In genomic region chr15:103300560-103300959, GRCm38 (mm10) we compare ENCODE assay signal across 10 mouse cellular contexts. TPM values are rescaled to one million over a fixed set of nuclear protein-coding genes. Genes with fewer than 3 reads are reported as not detected.
DNase-seq lines count a peak whose midpoint lies in the region; ATAC-seq lines count a peak whose summit lies in the region.
"Had no signal": no experiment of that assay in that cellular context is flagged by ENCODE, and none has a peak within 500 bp of the region (broad histone marks: within the 10 kb centered on the region; RNA-seq: fewer than 3 reads in every experiment).

No protein-coding gene starts in this region.

- H3K9me3 ChIP-seq in liver, embryonic 12.5 days (replicated peaks), result no peaks in the 10 kb centered on the region
- no peaks in the 10 kb centered on the region for H3K9me3 ChIP-seq in forebrain, embryonic 13.5 days (replicated peaks)
- H3K9me3 ChIP-seq in limb, embryonic 12.5 days, result no peaks in the 10 kb centered on the region
- H3K9me3 ChIP-seq in stomach, embryonic 15.5 days, result no peaks in the 10 kb centered on the region

- peaks cover 40% of the 10 kb centered on the region for H3K27me3 ChIP-seq in liver, embryonic 12.5 days (replicated peaks)
- H3K27me3 ChIP-seq in forebrain, embryonic 13.5 days, result no peaks in the 10 kb centered on the region
- no peaks in the 10 kb centered on the region for H3K27me3 ChIP-seq in limb, embryonic 12.5 days
- no peaks in the 10 kb centered on the region for H3K27me3 ChIP-seq in stomach, embryonic 15.5 days (replicated peaks)

- peak overlapping the region; percentile 47; the same call in 1 of the 2 replicates for H3K27ac ChIP-seq in liver, embryonic 12.5 days
- peak overlapping the region; percentile 99 for H3K27ac ChIP-seq in forebrain, embryonic 13.5 days
- peak overlapping the region; percentile 98 for H3K27ac ChIP-seq in limb, embryonic 12.5 days
- peak overlapping the region; percentile 83 for H3K27ac ChIP-seq in stomach, embryonic 15.5 days

- ATAC-seq in liver, embryonic 12.5 days, result no peak
- ATAC-seq in forebrain, embryonic 13.5 days, result no peak
- ATAC-seq in limb, embryonic 12.5 days (ENCODE audit: insufficient number of reproducible peaks, insufficient read depth, low FRiP score, low TSS enrichment, low read depth), result no peak
- no peak for ATAC-seq in stomach, embryonic 15.5 days (ENCODE audit: insufficient read depth, low FRiP score, low read depth)

- H3K4me3 ChIP-seq in liver, embryonic 12.5 days, result no peak overlapping the region
- H3K4me3 ChIP-seq in forebrain, embryonic 13.5 days, result peak overlapping the region; percentile 29
- H3K4me3 ChIP-seq in limb, embryonic 12.5 days (replicated peaks), result peak overlapping the region; percentile 28
- no peak overlapping the region for H3K4me3 ChIP-seq in stomach, embryonic 15.5 days (replicated peaks)

- peaks cover 48% of the 10 kb centered on the region for H3K36me3 ChIP-seq in liver, embryonic 12.5 days
- peaks cover 21% of the 10 kb centered on the region for H3K36me3 ChIP-seq in forebrain, embryonic 13.5 days (ENCODE audit: poor library complexity, severe bottlenecking)
- peaks cover 16% of the 10 kb centered on the region for H3K36me3 ChIP-seq in limb, embryonic 12.5 days
- peaks cover 15% of the 10 kb centered on the region for H3K36me3 ChIP-seq in stomach, embryonic 15.5 days

- no peak overlapping the region for H3K4me2 ChIP-seq in liver, embryonic 12.5 days
- H3K4me2 ChIP-seq in forebrain, embryonic 13.5 days, result peak overlapping the region; percentile 63
- peak overlapping the region; percentile 57 for H3K4me2 ChIP-seq in limb, embryonic 12.5 days
- H3K4me2 ChIP-seq in stomach, embryonic 15.5 days, result peak overlapping the region; percentile 40

- H3K9ac ChIP-seq in liver, embryonic 12.5 days, result no peak overlapping the region
- peak overlapping the region; percentile 60 for H3K9ac ChIP-seq in forebrain, embryonic 13.5 days
- peak overlapping the region; percentile 40; the same call in 1 of the 2 replicates for H3K9ac ChIP-seq in limb, embryonic 12.5 days (replicated peaks)
- no peak overlapping the region for H3K9ac ChIP-seq in stomach, embryonic 15.5 days

- H3K4me1 ChIP-seq in liver, embryonic 12.5 days, result peaks cover 55% of the 10 kb centered on the region
- peaks cover 93% of the 10 kb centered on the region for H3K4me1 ChIP-seq in forebrain, embryonic 13.5 days
- peaks cover 92% of the 10 kb centered on the region for H3K4me1 ChIP-seq in limb, embryonic 12.5 days (replicated peaks)
- H3K4me1 ChIP-seq in stomach, embryonic 15.5 days, result peaks cover 54% of the 10 kb centered on the region

- 37% methylated on average over 2 of the region's 2 CpGs for WGBS in liver, embryonic 12.5 days (ENCODE audit: insufficient replicate concordance)
- 0% methylated on average over 2 of the region's 2 CpGs for WGBS in forebrain, embryonic 13.5 days
- 2% methylated on average over 2 of the region's 2 CpGs for WGBS in limb, embryonic 12.5 days
- 35% methylated on average over 2 of the region's 2 CpGs for WGBS in stomach, embryonic 15.5 days

- DNase-seq in liver, result no peak
- DNase-seq in frontal cortex, adult 2 months (ENCODE audit: extremely low spot score in 1 of 2, low spot score in 1 of 2), result no peak
- no peak for DNase-seq in left cerebral cortex, adult 18-20 months (ENCODE audit: low spot score in 2 of 2)
- DNase-seq: layer of hippocampus, adult 9-11 months; thymus, postnatal 36 days had no signal

RNA-seq across cellular contexts. Expression of gene Gpr84, which starts 9.9 kb away (rescaled TPM):
- polyA plus RNA-seq in liver, embryonic 12.5 days (2016; fragmentation: Nextera tagmentation; extraction: Ambion mirVana), result 0.75 and 0.78 TPM in 2 replicates
- polyA plus RNA-seq in forebrain, embryonic 13.5 days (2015; fragmentation: Nextera tagmentation; extraction: Ambion mirVana), result 0.30 and 0.41 TPM in 2 replicates
- 0.31 and 0.44 TPM in 2 replicates for polyA plus RNA-seq in limb, embryonic 12.5 days (2016; fragmentation: Nextera tagmentation; extraction: Ambion mirVana)
- polyA plus RNA-seq in stomach, embryonic 15.5 days (2015; fragmentation: Nextera tagmentation; extraction: Ambion mirVana), result 0.46 and 0.53 TPM in 2 replicates
- polyA plus RNA-seq in frontal cortex, adult 2 months (2012; rRNA removed), result 1.3 and 1.5 TPM in 2 replicates
- total RNA-seq in left cerebral cortex, adult 18-20 months (2021), result 1 to 10 TPM in 1 of 2 experiments, under 1 TPM in 1; 0.42 to 1.0 TPM
- total RNA-seq: common myeloid progenitor, adult 5-6 weeks had no signal

RNA-seq across cellular contexts. Expression of gene Copz1, which starts 28.0 kb away (rescaled TPM):
- polyA plus RNA-seq in liver, embryonic 12.5 days (2016; fragmentation: Nextera tagmentation; extraction: Ambion mirVana), result 246 and 250 TPM in 2 replicates
- polyA plus RNA-seq in forebrain, embryonic 13.5 days (2015; fragmentation: Nextera tagmentation; extraction: Ambion mirVana), result 219 and 232 TPM in 2 replicates
- 252 and 259 TPM in 2 replicates for polyA plus RNA-seq in limb, embryonic 12.5 days (2016; fragmentation: Nextera tagmentation; extraction: Ambion mirVana)
- polyA plus RNA-seq in stomach, embryonic 15.5 days (2015; fragmentation: Nextera tagmentation; extraction: Ambion mirVana), result 248 and 260 TPM in 2 replicates
- polyA plus RNA-seq in frontal cortex, adult 2 months (2012; rRNA removed), result 141 and 146 TPM in 2 replicates
- total RNA-seq in left cerebral cortex, adult 18-20 months (2021), result 10 to 100 TPM; 93.5 to 97.5 TPM

RNA-seq across cellular contexts. Expression of gene Zfp385a, which starts 39.3 kb away (rescaled TPM):
- polyA plus RNA-seq in liver, embryonic 12.5 days (2016; fragmentation: Nextera tagmentation; extraction: Ambion mirVana), result 7.7 and 8.2 TPM in 2 replicates
- polyA plus RNA-seq in forebrain, embryonic 13.5 days (2015; fragmentation: Nextera tagmentation; extraction: Ambion mirVana), result 11.3 and 12.0 TPM in 2 replicates
- polyA plus RNA-seq in limb, embryonic 12.5 days (2016; fragmentation: Nextera tagmentation; extraction: Ambion mirVana), result 11.2 and 13.3 TPM in 2 replicates
- 8.2 and 9.3 TPM in 2 replicates for polyA plus RNA-seq in stomach, embryonic 15.5 days (2015; fragmentation: Nextera tagmentation; extraction: Ambion mirVana)
- polyA plus RNA-seq in frontal cortex, adult 2 months (2012; rRNA removed), result 46.3 and 46.5 TPM in 2 replicates
- 10 to 100 TPM; 72.0 to 79.3 TPM for total RNA-seq in left cerebral cortex, adult 18-20 months (2021)

RNA-seq across cellular contexts. Expression of gene Nfe2, which starts 42.4 kb away (rescaled TPM):
- 168 TPM in 2 replicates for polyA plus RNA-seq in liver, embryonic 12.5 days (2016; fragmentation: Nextera tagmentation; extraction: Ambion mirVana)
- 0.57 and 1.6 TPM in 2 replicates for polyA plus RNA-seq in forebrain, embryonic 13.5 days (2015; fragmentation: Nextera tagmentation; extraction: Ambion mirVana)
- 4.6 and 4.7 TPM in 2 replicates for polyA plus RNA-seq in limb, embryonic 12.5 days (2016; fragmentation: Nextera tagmentation; extraction: Ambion mirVana)
- 7.8 and 15.9 TPM in 2 replicates for polyA plus RNA-seq in stomach, embryonic 15.5 days (2015; fragmentation: Nextera tagmentation; extraction: Ambion mirVana)
- 0.48 TPM in 1 of 2 replicates, not detected in the other for polyA plus RNA-seq in frontal cortex, adult 2 months (2012; rRNA removed)
- under 1 TPM in 1 of 2 experiments, not detected in 1; 0.40 TPM for total RNA-seq in left cerebral cortex, adult 18-20 months (2021)

Comparison
In these comparisons a context has a peak if more than half of its experiments do, and no peak if none do; other contexts are left out.
1. H3K27ac ChIP-seq: peak in every context shown above with its lines; median percentile 99 in forebrain, embryonic 13.5 days; 98 in limb, embryonic 12.5 days; 83 in stomach, embryonic 15.5 days; 47 in liver, embryonic 12.5 days.
2. H3K4me3 ChIP-seq: peak in forebrain, embryonic 13.5 days (single experiment) and limb, embryonic 12.5 days (single experiment); none in liver, embryonic 12.5 days (single experiment) and stomach, embryonic 15.5 days (single experiment).
3. H3K9ac ChIP-seq: peak in forebrain, embryonic 13.5 days (single experiment) and limb, embryonic 12.5 days (single experiment); none in liver, embryonic 12.5 days (single experiment) and stomach, embryonic 15.5 days (single experiment).